Mouse (Mus musculus): ENCODE measurements around the gene 2010111I01Rik. TPM values are rescaled to one million over a fixed set of nuclear protein-coding genes. Genes with fewer than 3 reads are reported as not detected.

2010111I01Rik gene
- polyA plus RNA-seq, 2 experiments = 10.7 to 13.6 TPM

- Histone ChIP-seq H3K36me3 (replicated peaks; ENCODE audit: control insufficient read depth, insufficient read depth, low read depth) (no peaks in the 10 kb centered on the region), H3K4me3 (ENCODE audit: insufficient read depth in 1 of 2, low read depth in 2 of 2, low read length in 2 of 2) (no peak overlapping the region), H3K9me3 (ENCODE audit: control insufficient read depth, low read length) (no peaks in the 10 kb centered on the region), H3K27ac (no peak overlapping the region), H3K4me1 (replicated peaks; ENCODE audit: control insufficient read depth in 2 of 2, insufficient read depth in 2 of 2, low read length in 1 of 2) (peaks cover 0 to 5% of the 10 kb centered on the region in 2 experiments; a peak in 2 of 4 replicates), H3K4me2 (ENCODE audit: low read depth) (no peak overlapping the region), H3K9ac (replicated peaks) (no peak overlapping the region), H3K27me3 (ENCODE audit: control insufficient read depth, insufficient read depth, low read length) (no peaks in the 10 kb centered on the region)
- no peak for ATAC-seq (ENCODE audit: insufficient read depth)
- DNase-seq (ENCODE audit: low read depth in 3 of 3, low spot score in 3 of 3) = no peak
- TF ChIP-seq CTCF (IDR thresholded peaks at IDR 0.05; ENCODE audit: low read depth) (no peak), EP300 (IDR thresholded peaks at IDR 0.05; ENCODE audit: low read depth) (no peak)
- 42% methylated on average over 2 of the region's 2 CpGs for WGBS (ENCODE audit: insufficient replicate concordance)
Measured at GRCm38 (mm10) chr13:63153397-63153796, 188.7 kb downstream of the 2010111I01Rik start.

GRCm38 (mm10) chr13:63154851-63155571 is 190.3 kb downstream of the 2010111I01Rik start:
- H3K27ac ChIP-seq = no peak overlapping the region
- H3K4me2 ChIP-seq (ENCODE audit: low read depth) = no peak overlapping the region
- H3K27me3 ChIP-seq (ENCODE audit: control insufficient read depth, insufficient read depth, low read length) = no peaks in the 10 kb centered on the region
- no peak overlapping the region for H3K9ac ChIP-seq (replicated peaks)
- no peaks in the 10 kb centered on the region for H3K36me3 ChIP-seq (replicated peaks; ENCODE audit: control insufficient read depth, insufficient read depth, low read depth)
- WGBS (ENCODE audit: insufficient replicate concordance) = 70% methylated on average over 7 of the region's 7 CpGs
- DNase-seq (ENCODE audit: low read depth in 3 of 3, low spot score in 3 of 3) (no peak), ATAC-seq (ENCODE audit: insufficient read depth) (no peak)
- no peaks in the 10 kb centered on the region for H3K9me3 ChIP-seq (ENCODE audit: control insufficient read depth, low read length)
- no peak overlapping the region for H3K4me3 ChIP-seq (ENCODE audit: insufficient read depth in 1 of 2, low read depth in 2 of 2, low read length in 2 of 2)
- no peak for TF ChIP-seq EP300 (IDR thresholded peaks at IDR 0.05; ENCODE audit: low read depth)
- TF ChIP-seq CTCF (IDR thresholded peaks at IDR 0.05; ENCODE audit: low read depth) = no peak
- H3K4me1 ChIP-seq (replicated peaks; ENCODE audit: control insufficient read depth in 2 of 2, insufficient read depth in 2 of 2, low read length in 1 of 2) = peaks cover 0 to 5% of the 10 kb centered on the region in 2 experiments; a peak in 2 of 4 replicates

DNA sequence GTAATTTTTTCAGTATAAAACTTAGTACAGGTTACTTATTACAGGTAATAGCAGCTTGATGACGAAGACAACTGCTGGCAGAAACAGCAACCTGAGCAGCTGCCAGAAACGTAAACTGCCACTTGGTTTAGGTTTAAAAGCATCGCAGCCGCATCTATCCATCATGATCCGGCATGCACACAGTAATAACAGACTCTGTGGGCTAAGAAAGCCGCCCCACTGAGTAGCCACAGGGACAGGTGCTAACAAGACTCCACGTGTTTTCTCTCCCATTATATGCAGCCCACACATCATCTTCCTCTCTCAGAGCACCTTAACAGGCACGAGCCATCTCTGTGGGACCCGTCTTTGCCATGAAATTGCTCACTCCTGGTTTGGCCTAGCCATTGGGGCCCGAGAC is 191.6 kb downstream of the 2010111I01Rik start:
- ATAC-seq (ENCODE audit: insufficient read depth) (no peak), DNase-seq (ENCODE audit: low read depth in 3 of 3, low spot score in 3 of 3) (no peak)
- no peak overlapping the region for H3K27ac ChIP-seq
- H3K36me3 ChIP-seq (replicated peaks; ENCODE audit: control insufficient read depth, insufficient read depth, low read depth) = no peaks in the 10 kb centered on the region
- no peak overlapping the region for H3K4me2 ChIP-seq (ENCODE audit: low read depth)
- 73% methylated on average over 10 of the region's 10 CpGs for WGBS (ENCODE audit: insufficient replicate concordance)
- no peaks in the 10 kb centered on the region for H3K4me1 ChIP-seq (replicated peaks; ENCODE audit: control insufficient read depth in 2 of 2, insufficient read depth in 2 of 2, low read length in 1 of 2)
- H3K4me3 ChIP-seq (ENCODE audit: insufficient read depth in 1 of 2, low read depth in 2 of 2, low read length in 2 of 2) = no peak overlapping the region
- no peak overlapping the region for H3K9ac ChIP-seq (replicated peaks)
- H3K27me3 ChIP-seq (ENCODE audit: control insufficient read depth, insufficient read depth, low read length) = no peaks in the 10 kb centered on the region
- H3K9me3 ChIP-seq (ENCODE audit: control insufficient read depth, low read length) = no peaks in the 10 kb centered on the region
- TF ChIP-seq EP300 (IDR thresholded peaks at IDR 0.05; ENCODE audit: low read depth) (no peak), CTCF (IDR thresholded peaks at IDR 0.05; ENCODE audit: low read depth) (no peak)

GRCm38 (mm10) chr13:63170282-63171073 is 205.8 kb downstream of the 2010111I01Rik start:
- ATAC-seq (ENCODE audit: insufficient read depth) (no peak), DNase-seq (ENCODE audit: low read depth in 3 of 3, low spot score in 3 of 3) (no peak)
- Histone ChIP-seq H3K4me1 (replicated peaks; ENCODE audit: control insufficient read depth in 2 of 2, insufficient read depth in 2 of 2, low read length in 1 of 2) (0 out of 4 replicates have a peak, but pooled peaks cover 0 to 2% of the 10 kb centered on the region in 2 experiments), H3K36me3 (replicated peaks; ENCODE audit: control insufficient read depth, insufficient read depth, low read depth) (no peaks in the 10 kb centered on the region), H3K9me3 (ENCODE audit: control insufficient read depth, low read length) (no peaks in the 10 kb centered on the region), H3K4me2 (ENCODE audit: low read depth) (no peak overlapping the region), H3K4me3 (ENCODE audit: insufficient read depth in 1 of 2, low read depth in 2 of 2, low read length in 2 of 2) (no peak overlapping the region), H3K9ac (replicated peaks) (no peak overlapping the region), H3K27ac (no peak overlapping the region), H3K27me3 (ENCODE audit: control insufficient read depth, insufficient read depth, low read length) (no peaks in the 10 kb centered on the region)
- TF ChIP-seq CTCF (IDR thresholded peaks at IDR 0.05; ENCODE audit: low read depth) (no peak), EP300 (IDR thresholded peaks at IDR 0.05; ENCODE audit: low read depth) (no peak)
- WGBS (ENCODE audit: insufficient replicate concordance) = 65% methylated on average over 11 of the region's 11 CpGs

Measured in liver, embryonic 14.5 days (tissue).